Mouse (Mus musculus): ENCODE measurements around the gene Trpm8. TPM values are rescaled to one million over a fixed set of nuclear protein-coding genes. Genes with fewer than 3 reads are reported as not detected.
A peak's percentile ranks its signal among the peaks of the same experiment; 100 is the strongest.

The Trpm8 gene
- total RNA-seq, 1 experiment from 2014 or later = not detected

DNA sequence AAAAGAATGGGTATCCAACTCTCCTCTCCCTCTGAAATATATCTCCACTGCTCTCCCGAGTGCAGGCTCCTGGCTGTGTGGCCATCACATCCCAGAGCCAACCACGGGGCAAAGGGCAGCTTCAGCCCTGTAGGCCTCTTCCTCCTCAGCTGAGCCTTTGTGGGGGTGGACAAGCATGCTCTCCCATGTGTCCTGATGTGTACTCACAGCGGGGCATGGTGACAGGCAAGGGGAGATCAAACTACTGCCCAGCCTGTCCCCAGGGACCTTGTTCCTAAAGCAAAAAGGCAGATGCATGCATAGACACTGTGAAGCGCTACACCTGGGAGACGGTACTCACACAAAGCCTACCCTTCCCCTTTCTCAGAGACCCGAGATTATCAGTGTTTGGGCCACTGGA is 17.3 kb upstream of the Trpm8 start:
- no peak; a peak in 1 of 4 replicates for ATAC-seq (replicated peaks in 1 of 2; ENCODE audit: insufficient read depth in 1 of 2, low FRiP score in 2 of 2, low TSS enrichment in 1 of 2, low read depth in 1 of 2, poor library complexity in 2 of 2, severe bottlenecking in 2 of 2)

GRCm38 (mm10) chr1:88260604-88261377 is 16.7 kb upstream of the Trpm8 start:
- ATAC-seq (replicated peaks in 1 of 2; ENCODE audit: insufficient read depth in 1 of 2, low FRiP score in 2 of 2, low TSS enrichment in 1 of 2, low read depth in 1 of 2, poor library complexity in 2 of 2, severe bottlenecking in 2 of 2) = peak; percentile 6 to 15; a peak in 3 of 4 replicates

DNA sequence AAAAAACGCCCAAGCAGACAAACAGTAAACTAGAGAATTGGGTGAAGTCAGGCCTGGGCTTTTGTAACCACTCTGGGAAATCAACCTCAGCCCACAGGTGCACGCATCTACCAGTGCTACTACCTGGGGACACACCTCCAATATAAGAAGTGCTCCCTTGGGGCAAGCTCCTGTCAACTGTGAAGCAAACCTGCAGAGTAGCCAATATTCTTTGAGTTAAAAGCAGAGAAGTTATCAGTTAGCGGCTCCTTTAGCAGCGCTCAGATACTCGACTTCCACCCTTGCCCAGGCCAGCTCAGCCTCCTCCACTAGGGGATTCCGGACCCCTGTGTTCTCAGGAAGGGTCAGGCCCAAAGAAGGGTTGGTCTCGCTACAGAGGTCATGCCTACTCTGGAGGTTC is 15.8 kb upstream of the Trpm8 start:
- ATAC-seq (replicated peaks in 1 of 2; ENCODE audit: insufficient read depth in 1 of 2, low FRiP score in 2 of 2, low TSS enrichment in 1 of 2, low read depth in 1 of 2, poor library complexity in 2 of 2, severe bottlenecking in 2 of 2) = no peak

- peak; percentile 20 to 23 for ATAC-seq (replicated peaks in 1 of 2; ENCODE audit: insufficient read depth in 1 of 2, low FRiP score in 2 of 2, low TSS enrichment in 1 of 2, low read depth in 1 of 2, poor library complexity in 2 of 2, severe bottlenecking in 2 of 2)
Observed at GRCm38 (mm10) chr1:88262255-88262654, 15.2 kb upstream of the Trpm8 start.

DNA sequence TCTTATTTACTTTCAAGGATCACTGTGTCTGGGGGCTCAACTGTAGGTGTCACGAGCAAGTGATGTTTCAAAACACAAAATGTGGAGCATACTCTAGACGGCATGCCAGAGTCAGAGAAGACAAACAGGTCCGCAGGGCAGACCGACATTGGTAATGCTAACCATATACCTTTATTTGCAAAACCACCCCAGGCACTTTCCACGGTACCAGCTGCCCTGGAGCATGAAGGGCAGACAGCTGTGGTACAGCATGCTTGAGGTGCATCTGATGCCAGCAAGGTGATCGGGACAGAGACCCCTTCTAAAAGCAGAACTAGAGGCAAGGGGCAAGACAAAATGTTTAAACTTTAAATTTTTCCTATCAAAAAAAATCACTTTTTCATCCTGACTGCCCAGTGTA is 14.5 kb upstream of the Trpm8 start:
- no peak for ATAC-seq (replicated peaks in 1 of 2; ENCODE audit: insufficient read depth in 1 of 2, low FRiP score in 2 of 2, low TSS enrichment in 1 of 2, low read depth in 1 of 2, poor library complexity in 2 of 2, severe bottlenecking in 2 of 2)

DNA sequence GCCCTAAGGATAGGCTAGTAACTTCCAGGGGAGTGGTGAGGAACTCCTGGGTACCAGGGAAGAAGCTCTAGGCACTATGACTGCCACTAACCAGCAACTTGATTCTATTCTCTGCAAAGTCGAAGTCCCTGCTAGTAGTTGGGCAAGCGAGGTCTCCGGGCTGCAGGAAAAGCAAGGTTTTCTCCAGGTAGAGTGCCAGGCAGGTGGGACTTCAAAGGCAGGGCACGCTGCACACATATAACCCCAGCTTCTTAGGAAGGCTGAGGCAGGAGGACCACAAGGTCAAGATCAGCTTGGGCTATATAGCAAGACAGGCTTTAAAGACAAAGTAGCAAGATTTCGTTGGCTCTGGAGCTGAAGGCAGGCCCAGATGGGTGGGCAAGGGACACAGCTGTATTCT is 13.7 kb upstream of the Trpm8 start:
- no peak for ATAC-seq (replicated peaks in 1 of 2; ENCODE audit: insufficient read depth in 1 of 2, low FRiP score in 2 of 2, low TSS enrichment in 1 of 2, low read depth in 1 of 2, poor library complexity in 2 of 2, severe bottlenecking in 2 of 2)

- ATAC-seq (replicated peaks in 1 of 2; ENCODE audit: insufficient read depth in 1 of 2, low FRiP score in 2 of 2, low TSS enrichment in 1 of 2, low read depth in 1 of 2, poor library complexity in 2 of 2, severe bottlenecking in 2 of 2) = no peak
Observed at GRCm38 (mm10) chr1:88264237-88264868, 13.1 kb upstream of the Trpm8 start.

- no peak for ATAC-seq (replicated peaks in 1 of 2; ENCODE audit: insufficient read depth in 1 of 2, low FRiP score in 2 of 2, low TSS enrichment in 1 of 2, low read depth in 1 of 2, poor library complexity in 2 of 2, severe bottlenecking in 2 of 2)
Observed at GRCm38 (mm10) chr1:88264869-88265240, 12.6 kb upstream of the Trpm8 start.

GRCm38 (mm10) chr1:88266123-88266522 is 11.3 kb upstream of the Trpm8 start:
- ATAC-seq (replicated peaks in 1 of 2; ENCODE audit: insufficient read depth in 1 of 2, low FRiP score in 2 of 2, low TSS enrichment in 1 of 2, low read depth in 1 of 2, poor library complexity in 2 of 2, severe bottlenecking in 2 of 2) = no peak

DNA sequence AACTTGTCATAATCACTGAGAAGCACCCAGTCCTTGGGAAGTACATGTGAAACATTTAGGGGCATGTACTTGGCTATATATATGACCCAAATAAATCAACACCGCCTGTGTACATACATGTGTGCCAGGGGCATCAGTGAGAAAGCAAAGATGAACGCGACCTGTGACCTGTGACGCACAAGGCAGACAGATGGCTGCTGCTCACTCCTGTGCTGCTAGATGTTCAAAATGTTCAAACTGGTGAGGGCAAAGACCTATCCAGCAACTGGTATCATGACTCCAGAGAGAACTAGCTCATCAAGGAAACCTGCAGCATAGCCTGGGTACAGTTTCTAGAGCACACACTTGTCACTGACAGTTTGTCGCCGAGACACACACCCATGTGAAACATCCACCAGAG is 10.0 kb upstream of the Trpm8 start:
- no peak for ATAC-seq (replicated peaks in 1 of 2; ENCODE audit: insufficient read depth in 1 of 2, low FRiP score in 2 of 2, low TSS enrichment in 1 of 2, low read depth in 1 of 2, poor library complexity in 2 of 2, severe bottlenecking in 2 of 2)

DNA sequence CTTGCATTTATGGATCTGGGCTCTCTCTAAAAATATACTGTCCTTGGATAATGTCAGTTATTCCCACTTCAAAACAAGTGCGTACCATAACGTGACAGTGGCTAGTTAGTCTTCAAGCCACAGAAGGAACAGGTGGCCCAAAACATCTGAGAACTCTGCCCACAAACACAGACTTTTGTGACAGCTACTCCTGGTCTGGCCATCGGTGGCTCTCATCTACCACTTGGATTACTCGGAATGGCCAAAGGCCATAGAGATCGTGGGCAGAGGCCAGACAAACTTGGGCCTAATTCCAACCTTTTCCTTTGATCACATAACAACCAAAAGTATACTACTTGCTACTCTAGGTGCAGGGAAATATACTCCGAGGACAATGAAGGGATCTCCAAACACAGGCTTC is 9.4 kb upstream of the Trpm8 start:
- ATAC-seq (replicated peaks in 1 of 2; ENCODE audit: insufficient read depth in 1 of 2, low FRiP score in 2 of 2, low TSS enrichment in 1 of 2, low read depth in 1 of 2, poor library complexity in 2 of 2, severe bottlenecking in 2 of 2) = no peak

DNA sequence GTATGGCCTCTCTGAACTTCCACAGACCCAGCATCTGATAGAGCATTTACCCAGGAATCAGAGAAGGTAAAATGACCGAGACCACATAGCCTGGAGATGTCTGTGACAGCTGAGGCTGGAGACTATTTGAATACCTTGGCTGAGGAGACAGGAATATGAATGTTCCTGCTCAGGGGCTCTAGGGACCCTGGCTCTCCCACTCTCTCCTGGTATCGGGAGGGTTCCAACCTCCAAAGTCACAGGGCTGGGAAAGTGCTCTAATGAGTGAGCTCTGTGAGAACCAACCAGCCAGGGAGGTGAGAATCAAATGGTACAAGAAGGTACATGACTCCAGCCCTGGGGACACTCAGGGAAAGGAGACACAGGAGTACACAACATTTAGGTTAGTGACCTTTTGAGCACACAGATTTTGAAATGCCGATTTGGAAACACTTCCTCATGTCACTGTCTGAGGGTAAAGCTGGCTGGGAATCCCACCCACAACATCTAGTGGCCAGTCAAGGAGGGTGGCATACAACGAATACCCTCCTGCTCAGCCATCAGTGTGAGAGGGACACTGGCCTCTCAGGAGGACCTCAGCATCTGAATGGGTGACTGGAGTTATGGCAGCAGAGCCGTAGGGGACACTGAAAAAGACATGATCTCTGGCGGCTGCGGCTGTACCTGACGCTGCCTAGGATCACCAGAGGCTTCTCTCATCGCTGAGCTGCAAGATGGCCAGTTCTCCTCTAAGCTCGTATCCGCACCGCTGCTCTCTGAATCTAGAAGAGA is 7.7 kb upstream of the Trpm8 start:
- ATAC-seq (replicated peaks in 1 of 2; ENCODE audit: insufficient read depth in 1 of 2, low FRiP score in 2 of 2, low TSS enrichment in 1 of 2, low read depth in 1 of 2, poor library complexity in 2 of 2, severe bottlenecking in 2 of 2) = no peak

DNA sequence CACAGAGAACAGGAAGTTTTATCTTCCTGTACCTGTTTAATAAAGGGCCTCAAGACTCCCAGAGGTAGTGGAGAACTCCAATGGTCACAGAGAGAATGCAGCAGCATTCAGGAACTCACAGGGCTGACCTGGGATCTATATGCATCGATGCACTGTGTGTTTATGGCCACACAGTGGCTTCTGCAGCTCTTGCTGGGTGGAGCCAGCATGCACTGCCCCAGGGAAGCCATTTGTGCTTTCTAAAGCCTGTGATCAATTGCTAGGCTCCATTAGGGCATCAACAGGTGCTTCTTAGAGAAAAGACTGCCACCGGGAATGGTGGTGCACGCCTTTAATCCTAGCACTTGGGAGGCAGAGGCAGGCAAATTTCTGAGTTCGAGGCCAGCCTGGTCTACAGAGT is 4.6 kb upstream of the Trpm8 start:
- no peak for ATAC-seq (replicated peaks in 1 of 2; ENCODE audit: insufficient read depth in 1 of 2, low FRiP score in 2 of 2, low TSS enrichment in 1 of 2, low read depth in 1 of 2, poor library complexity in 2 of 2, severe bottlenecking in 2 of 2)

- ATAC-seq (replicated peaks in 1 of 2; ENCODE audit: insufficient read depth in 1 of 2, low FRiP score in 2 of 2, low TSS enrichment in 1 of 2, low read depth in 1 of 2, poor library complexity in 2 of 2, severe bottlenecking in 2 of 2) = no peak
Observed at GRCm38 (mm10) chr1:88273326-88273725, 4.1 kb upstream of the Trpm8 start.

DNA sequence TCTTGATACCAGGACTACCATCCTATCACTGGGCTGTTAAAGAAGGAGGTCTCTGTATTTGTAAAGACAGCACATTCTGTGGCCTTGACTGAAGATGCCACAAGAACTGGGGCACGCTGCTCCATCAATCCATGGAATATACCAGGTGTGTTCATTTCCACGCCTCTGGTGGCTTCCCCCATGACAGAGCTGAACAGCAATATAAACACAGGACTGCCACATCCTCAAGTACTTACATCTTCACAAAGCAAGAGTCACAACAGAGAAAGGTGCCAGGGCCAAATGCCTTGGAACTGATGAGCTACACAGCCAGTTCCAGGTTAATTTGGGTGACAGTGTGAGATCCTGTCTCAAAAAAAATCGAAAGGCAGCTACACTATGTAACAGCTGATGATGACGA is 3.6 kb upstream of the Trpm8 start:
- ATAC-seq (replicated peaks in 1 of 2; ENCODE audit: insufficient read depth in 1 of 2, low FRiP score in 2 of 2, low TSS enrichment in 1 of 2, low read depth in 1 of 2, poor library complexity in 2 of 2, severe bottlenecking in 2 of 2) = no peak

- ATAC-seq (replicated peaks in 1 of 2; ENCODE audit: insufficient read depth in 1 of 2, low FRiP score in 2 of 2, low TSS enrichment in 1 of 2, low read depth in 1 of 2, poor library complexity in 2 of 2, severe bottlenecking in 2 of 2) = no peak
Observed at GRCm38 (mm10) chr1:88274371-88275077, 2.9 kb upstream of the Trpm8 start.

DNA sequence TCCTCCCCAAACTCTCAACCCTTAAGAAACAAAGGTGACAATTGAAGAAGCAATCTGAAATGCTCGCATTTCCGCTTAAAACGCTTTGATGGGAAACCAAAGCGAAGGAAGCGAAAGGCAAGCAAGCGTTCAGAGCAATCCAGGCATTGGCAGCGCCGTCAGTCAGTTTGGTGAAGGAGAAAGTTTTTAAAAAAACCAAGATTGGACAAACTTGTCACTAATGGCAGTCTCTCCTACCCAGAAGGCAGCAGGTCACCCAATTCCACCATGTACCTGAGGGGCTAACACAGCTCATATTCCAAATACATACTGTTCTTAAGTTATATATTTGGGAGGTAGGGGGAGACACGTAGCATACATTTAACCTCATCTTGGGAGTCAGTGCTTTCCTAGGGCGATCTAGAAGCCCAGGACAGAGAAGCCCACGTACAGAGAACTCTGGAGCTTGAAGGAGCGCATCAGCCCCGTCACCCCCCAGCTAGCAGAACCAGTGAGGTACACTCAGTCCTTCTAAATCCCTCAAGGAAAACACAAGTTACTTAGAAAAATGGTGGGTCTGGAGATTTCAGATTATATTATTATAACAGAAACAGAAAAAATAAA is 2.3 kb upstream of the Trpm8 start:
- no peak for ATAC-seq (replicated peaks in 1 of 2; ENCODE audit: insufficient read depth in 1 of 2, low FRiP score in 2 of 2, low TSS enrichment in 1 of 2, low read depth in 1 of 2, poor library complexity in 2 of 2, severe bottlenecking in 2 of 2)

All from hematopoietic stem cell, adult 5-6 weeks (primary cell).